Mouse (Mus musculus) bone marrow, adult 2 months (tissue): ENCODE measurements around the gene Ier5l.

Source experiments
- CTCF ChIP-seq: fragments of 200-500 bp; IDR thresholded peaks from 2 replicates; pipeline ENCODE4 v1.5.1; 2011; ENCODE audit warnings: low read length, control low read depth; ENCODE audit not compliant: control insufficient read depth, insufficient read depth
- POLR2A ChIP-seq: fragments of 200-500 bp; IDR thresholded peaks from 2 replicates; pipeline ENCODE4 v1.6.1; 2011; ENCODE audit warnings: low read depth, mild to moderate bottlenecking, control low read depth, low read length, borderline replicate concordance; ENCODE audit not compliant: control insufficient read depth

DNA sequence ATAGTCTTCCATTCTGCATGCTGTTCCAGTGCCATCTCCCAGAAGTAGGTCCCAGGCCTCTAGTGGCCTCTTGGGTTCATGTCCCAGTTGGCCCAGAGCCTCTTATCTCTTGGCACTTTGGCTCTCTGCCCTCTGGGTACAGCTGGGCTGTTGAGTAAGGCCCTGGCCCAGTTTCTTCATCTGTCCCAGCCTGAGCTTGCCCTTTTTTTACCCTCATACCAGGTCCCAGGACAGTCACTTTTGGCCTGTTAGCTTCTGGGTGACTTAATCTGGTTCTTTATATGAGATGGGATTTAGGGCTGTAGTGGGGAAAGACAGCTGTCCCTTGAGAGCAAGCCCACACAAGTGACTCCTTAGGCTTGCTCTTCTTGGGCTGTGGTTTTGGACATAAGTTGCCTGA is 44.9 kb downstream of the Ier5l start:
- TF ChIP-seq CTCF, result no peak
- TF ChIP-seq POLR2A, result no peak
